Mouse (Mus musculus) olfactory bulb, adult 2 months (tissue): ENCODE results near the gene Edil3.

Experiments used
- CTCF ChIP-seq: fragments of 200-500 bp; IDR thresholded peaks from 2 replicates; pipeline ENCODE4 v1.5.1; 2012; ENCODE audit warnings: low read depth, mild to moderate bottlenecking, low read length, moderate library complexity; ENCODE audit not compliant: insufficient read depth
- POLR2A ChIP-seq: fragments of 200-500 bp; IDR thresholded peaks from 2 replicates; pipeline ENCODE4 v1.6.1; 2012; ENCODE audit warnings: mild to moderate bottlenecking, low read depth, low read length, moderate library complexity; ENCODE audit not compliant: insufficient read depth

DNA sequence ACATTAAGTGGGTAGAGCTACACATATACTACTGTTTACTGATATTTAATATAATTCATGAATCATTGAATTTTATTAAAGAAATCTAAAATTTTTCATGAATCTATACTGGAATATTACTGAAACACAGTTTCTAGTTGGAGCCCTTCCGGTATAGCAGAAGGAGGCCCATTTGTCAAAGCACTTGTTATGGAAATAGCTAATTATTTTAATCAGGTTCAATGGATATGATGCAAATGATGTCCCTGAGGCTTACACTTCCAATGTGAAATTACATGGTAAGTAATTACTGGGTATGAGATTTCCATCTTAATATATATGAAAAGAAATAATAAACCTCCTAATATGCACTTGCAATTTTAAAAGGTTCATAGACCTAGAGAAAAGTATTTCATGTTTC, 254.9 kb downstream of the Edil3 start:
- TF ChIP-seq CTCF = no peak
- TF ChIP-seq POLR2A = no peak
